Mouse (Mus musculus): ENCODE results near the gene Zswim3. TPM values are rescaled to one million over a fixed set of nuclear protein-coding genes. Genes with fewer than 3 reads are reported as not detected.
A peak's percentile ranks its signal among the peaks of the same experiment; 100 is the strongest.

Zswim3 gene
- polyA plus RNA-seq, 1 experiment from 2014 or later: 5.3 TPM

DNA sequence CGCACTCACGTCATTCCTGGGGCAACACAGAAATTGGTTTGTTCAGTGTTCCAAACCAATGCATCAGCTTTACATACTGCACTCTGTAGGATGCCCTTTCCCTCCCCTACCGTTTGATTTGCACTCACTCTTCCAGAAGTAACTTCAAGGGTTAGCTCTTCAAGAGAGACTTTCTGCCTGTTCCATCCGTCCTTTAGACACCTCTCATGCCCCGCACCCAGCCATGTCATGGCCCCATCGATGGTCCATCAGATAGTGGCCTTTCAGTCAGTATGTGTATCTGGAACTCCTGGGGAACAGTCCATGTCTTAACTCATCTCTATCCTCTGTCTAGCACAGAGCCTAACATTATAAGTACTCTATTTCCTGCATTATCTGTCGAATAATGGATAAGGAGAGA, 42.3 kb upstream of the Zswim3 start:
- H3K4me2 ChIP-seq (replicated peaks; ENCODE audit: low read depth, low read length): no peak overlapping the region
- no peaks in the 10 kb centered on the region for H3K4me1 ChIP-seq (ENCODE audit: insufficient read depth, low read depth, low read length)
- no peak overlapping the region for H3K4me3 ChIP-seq (ENCODE audit: low read depth, low read length)
- H3K27ac ChIP-seq (ENCODE audit: low read length): no peak overlapping the region
- no peaks in the 10 kb centered on the region for H3K27me3 ChIP-seq (replicated peaks; ENCODE audit: insufficient read depth, low read length)
- H3K36me3 ChIP-seq (ENCODE audit: insufficient read depth, low read length): peaks cover 28% of the 10 kb centered on the region
- no peak for TF ChIP-seq EP300 (IDR thresholded peaks at IDR 0.05)
- no peak for TF ChIP-seq CTCF (IDR thresholded peaks at IDR 0.05)
- no peaks in the 10 kb centered on the region for H3K9me3 ChIP-seq (ENCODE audit: low read length)
- no peak for DNase-seq (ENCODE audit: low spot score)
- no peak for ATAC-seq
- H3K9ac ChIP-seq (replicated peaks; ENCODE audit: low read depth): no peak overlapping the region
- WGBS: 72% methylated on average over 7 of the region's 7 CpGs

- Histone ChIP-seq H3K4me2 (replicated peaks; ENCODE audit: low read depth, low read length) (no peak overlapping the region), H3K36me3 (ENCODE audit: insufficient read depth, low read length) (peaks cover 13% of the 10 kb centered on the region), H3K27me3 (replicated peaks; ENCODE audit: insufficient read depth, low read length) (no peaks in the 10 kb centered on the region), H3K4me1 (ENCODE audit: insufficient read depth, low read depth, low read length) (peaks cover 8% of the 10 kb centered on the region), H3K9me3 (ENCODE audit: low read length) (no peaks in the 10 kb centered on the region), H3K9ac (replicated peaks; ENCODE audit: low read depth) (no peak overlapping the region), H3K4me3 (ENCODE audit: low read depth, low read length) (no peak overlapping the region), H3K27ac (ENCODE audit: low read length) (no peak overlapping the region)
- ATAC-seq (no peak), DNase-seq (ENCODE audit: low spot score) (no peak)
- no peak for TF ChIP-seq EP300 (IDR thresholded peaks at IDR 0.05)
- TF ChIP-seq CTCF (IDR thresholded peaks at IDR 0.05): no peak
- WGBS: 70% methylated on average over 3 of the region's 3 CpGs
These were observed 39.1 kb upstream of the Zswim3 start for GRCm38 (mm10) chr2:164765841-164766240.

DNA sequence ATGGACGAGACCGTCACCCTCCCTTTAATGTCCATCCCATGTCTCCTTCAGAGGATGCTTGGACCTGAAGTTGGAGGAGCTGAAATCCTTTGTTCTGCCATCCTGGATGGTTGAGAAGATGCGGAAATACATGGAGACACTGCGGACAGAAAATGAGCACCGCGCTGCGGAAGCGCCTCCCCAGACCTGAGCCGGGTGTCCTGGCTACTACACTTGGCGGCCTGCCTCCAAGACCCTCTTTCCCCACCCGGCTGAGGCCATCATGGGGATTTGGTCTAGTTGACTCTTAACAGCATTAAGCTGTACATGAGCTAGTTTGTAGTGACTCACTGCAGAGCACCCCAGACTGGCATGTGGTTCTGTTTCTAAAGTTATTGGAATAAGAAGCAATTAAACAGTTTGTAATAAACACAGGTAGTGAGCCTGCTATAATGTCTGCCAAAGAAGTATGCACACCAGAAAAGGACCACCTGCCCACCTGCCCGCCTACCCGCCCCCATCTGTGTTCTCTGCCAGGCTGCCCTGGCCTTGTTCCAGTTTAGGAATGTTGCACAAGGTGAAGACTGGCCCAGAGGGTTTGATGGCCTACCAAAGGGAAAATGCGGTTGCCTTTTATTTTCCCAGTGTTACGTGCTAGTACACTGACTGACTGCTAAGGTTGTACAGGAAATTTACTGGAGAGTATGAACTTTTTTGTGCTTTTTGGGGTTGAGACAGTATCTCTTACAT, 36.9 kb upstream of the Zswim3 start:
- H3K9me3 ChIP-seq (ENCODE audit: low read length): no peaks in the 10 kb centered on the region
- H3K36me3 ChIP-seq (ENCODE audit: insufficient read depth, low read length): peaks cover 4% of the 10 kb centered on the region
- no peak overlapping the region for H3K9ac ChIP-seq (replicated peaks; ENCODE audit: low read depth)
- H3K4me3 ChIP-seq (ENCODE audit: low read depth, low read length): no peak overlapping the region
- H3K4me1 ChIP-seq (ENCODE audit: insufficient read depth, low read depth, low read length): peaks cover 8% of the 10 kb centered on the region
- H3K27me3 ChIP-seq (replicated peaks; ENCODE audit: insufficient read depth, low read length): no peaks in the 10 kb centered on the region
- no peak overlapping the region for H3K27ac ChIP-seq (ENCODE audit: low read length)
- TF ChIP-seq CTCF (IDR thresholded peaks at IDR 0.05) (no peak), EP300 (IDR thresholded peaks at IDR 0.05) (no peak)
- H3K4me2 ChIP-seq (replicated peaks; ENCODE audit: low read depth, low read length): no peak overlapping the region
- DNase-seq (ENCODE audit: low spot score) (no peak), ATAC-seq (no peak)
- 88% methylated on average over 15 of the region's 15 CpGs for WGBS

DNA sequence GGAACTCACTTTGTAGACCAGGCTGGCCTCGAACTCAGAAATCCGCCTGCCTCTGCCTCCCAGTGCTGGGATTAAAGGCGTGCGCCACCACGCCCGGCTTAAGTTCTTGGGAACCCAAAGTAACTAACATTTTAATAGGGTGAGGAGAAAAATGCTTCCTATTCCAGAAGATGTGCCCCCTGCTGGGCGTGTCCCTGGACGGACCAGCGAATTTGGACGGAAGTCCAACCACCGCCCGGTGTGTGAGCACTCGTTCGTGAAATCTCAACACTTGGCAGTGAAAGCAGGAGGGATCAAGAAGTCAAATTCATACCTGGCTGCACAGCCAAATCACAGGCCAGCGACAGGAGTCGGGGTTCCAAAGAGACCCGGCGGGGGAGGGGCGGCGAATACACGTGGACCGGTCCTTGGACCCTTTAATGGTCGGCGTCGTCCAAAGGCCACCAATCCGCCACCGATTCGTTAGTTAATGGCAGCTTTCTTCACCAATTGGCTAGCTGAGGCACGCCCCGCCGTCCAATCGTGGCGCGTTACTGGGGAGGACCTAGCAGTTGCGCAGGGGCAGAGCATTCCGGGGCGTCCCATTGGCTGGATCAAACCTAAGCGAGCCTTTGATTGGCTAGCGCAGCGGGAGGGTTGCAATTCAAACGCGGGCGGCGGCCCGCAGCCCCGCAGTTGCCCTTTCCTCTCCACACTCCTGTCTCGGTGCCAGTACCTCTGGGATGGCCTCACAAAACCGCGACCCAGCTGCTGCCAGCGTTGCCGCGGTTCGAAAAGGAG, 35.5 kb upstream of the Zswim3 start, which contains the start of gene Ube2c:
Ube2c (plus strand) TSS at position 641 of the 780 bp plus-strand sequence.
- peak; percentile 100 for ATAC-seq

DNA sequence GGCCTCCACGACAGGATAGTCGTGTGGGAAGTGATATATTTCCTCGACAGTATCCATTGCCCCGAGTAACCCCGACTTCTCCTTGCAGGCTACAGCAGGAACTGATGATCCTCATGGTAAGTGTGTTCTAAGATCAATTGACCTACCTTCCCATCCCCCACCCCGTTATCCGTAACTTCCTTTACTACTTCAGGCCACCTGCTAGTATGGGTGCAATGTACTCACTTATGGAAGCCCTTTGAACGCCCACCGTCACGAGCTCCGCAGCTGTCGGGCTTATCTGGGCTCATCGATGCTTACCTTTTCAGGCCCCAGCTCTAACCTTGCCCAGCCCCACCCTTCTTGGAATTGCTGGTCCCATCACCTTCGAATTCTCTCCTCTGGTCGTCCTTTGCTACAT, 34.6 kb upstream of the Zswim3 start:
- H3K9ac ChIP-seq (replicated peaks; ENCODE audit: low read depth): peak overlapping the region; percentile 47; the same call in 1 of the 2 replicates
- no peak for ATAC-seq
- no peaks in the 10 kb centered on the region for H3K27me3 ChIP-seq (replicated peaks; ENCODE audit: insufficient read depth, low read length)
- H3K36me3 ChIP-seq (ENCODE audit: insufficient read depth, low read length): no peaks in the 10 kb centered on the region; the same call in 1 of the 2 replicates
- DNase-seq (ENCODE audit: low spot score): no peak
- H3K4me3 ChIP-seq (ENCODE audit: low read depth, low read length): peak overlapping the region; percentile 72
- no peaks in the 10 kb centered on the region for H3K9me3 ChIP-seq (ENCODE audit: low read length)
- WGBS: 2% methylated on average over 15 of the region's 15 CpGs
- H3K27ac ChIP-seq (ENCODE audit: low read length): no peak overlapping the region
- H3K4me1 ChIP-seq (ENCODE audit: insufficient read depth, low read depth, low read length): peaks cover 8% of the 10 kb centered on the region
- TF ChIP-seq CTCF (IDR thresholded peaks at IDR 0.05) (no peak), EP300 (IDR thresholded peaks at IDR 0.05) (no peak)
- H3K4me2 ChIP-seq (replicated peaks; ENCODE audit: low read depth, low read length): peak overlapping the region; percentile 98

More for the DNA sequence above, 35.5 kb upstream of the Zswim3 start, which contains the start of gene Ube2c:
- H3K9ac ChIP-seq (replicated peaks; ENCODE audit: low read depth): peak within 1 kb of the TSS; percentile 47
- peak; percentile 99 for DNase-seq (ENCODE audit: low spot score)
- no peaks in the 10 kb centered on the region; the same call in 1 of the 2 replicates for H3K36me3 ChIP-seq (ENCODE audit: insufficient read depth, low read length)
- H3K4me3 ChIP-seq (ENCODE audit: low read depth, low read length): peak within 1 kb of the TSS; percentile 72
- H3K4me1 ChIP-seq (ENCODE audit: insufficient read depth, low read depth, low read length): peaks cover 8% of the 10 kb centered on the region
- peak within 1 kb of the TSS; percentile 98 for H3K4me2 ChIP-seq (replicated peaks; ENCODE audit: low read depth, low read length)
- TF ChIP-seq CTCF (IDR thresholded peaks at IDR 0.05) (peak; percentile 46), EP300 (IDR thresholded peaks at IDR 0.05) (peak; percentile 81)
- H3K27me3 ChIP-seq (replicated peaks; ENCODE audit: insufficient read depth, low read length): no peaks in the 10 kb centered on the region
- H3K9me3 ChIP-seq (ENCODE audit: low read length): no peaks in the 10 kb centered on the region
- H3K27ac ChIP-seq (ENCODE audit: low read length): no peak within 1 kb of the TSS
- 3% methylated on average over 53 of the region's 53 CpGs for WGBS

- H3K4me2 ChIP-seq (replicated peaks; ENCODE audit: low read depth, low read length): peak overlapping the region; percentile 98; the same call in 1 of the 2 replicates
- H3K9me3 ChIP-seq (ENCODE audit: low read length): no peaks in the 10 kb centered on the region
- ATAC-seq: no peak
- H3K27me3 ChIP-seq (replicated peaks; ENCODE audit: insufficient read depth, low read length): no peaks in the 10 kb centered on the region
- no peak overlapping the region for H3K27ac ChIP-seq (ENCODE audit: low read length)
- no peak overlapping the region for H3K4me3 ChIP-seq (ENCODE audit: low read depth, low read length)
- H3K4me1 ChIP-seq (ENCODE audit: insufficient read depth, low read depth, low read length): peaks cover 8% of the 10 kb centered on the region
- no peak for DNase-seq (ENCODE audit: low spot score)
- 42% methylated on average over 8 of the region's 8 CpGs for WGBS
- H3K36me3 ChIP-seq (ENCODE audit: insufficient read depth, low read length): no peaks in the 10 kb centered on the region; the same call in 1 of the 2 replicates
- TF ChIP-seq CTCF (IDR thresholded peaks at IDR 0.05): no peak
- TF ChIP-seq EP300 (IDR thresholded peaks at IDR 0.05): no peak
- H3K9ac ChIP-seq (replicated peaks; ENCODE audit: low read depth): no peak overlapping the region
These were observed 33.8 kb upstream of the Zswim3 start for GRCm38 (mm10) chr2:164771123-164771522.
